Mouse (Mus musculus) embryonic fibroblast, embryonic 13.5 days (primary cell): ENCODE measurements around the gene Chd1.

Experiments
- CTCF ChIP-seq: IDR thresholded peaks from 2 replicates; pipeline ENCODE4 v1.5.1; 2011; ENCODE audit warnings: mild to moderate bottlenecking, control low read depth, low read length, moderate library complexity, borderline replicate concordance; ENCODE audit not compliant: insufficient read depth
- POLR2A ChIP-seq: IDR thresholded peaks from 2 replicates; pipeline ENCODE4 v1.6.1; 2011; ENCODE audit warnings: low read depth, mild to moderate bottlenecking, control low read depth, low read length, moderate library complexity

DNA sequence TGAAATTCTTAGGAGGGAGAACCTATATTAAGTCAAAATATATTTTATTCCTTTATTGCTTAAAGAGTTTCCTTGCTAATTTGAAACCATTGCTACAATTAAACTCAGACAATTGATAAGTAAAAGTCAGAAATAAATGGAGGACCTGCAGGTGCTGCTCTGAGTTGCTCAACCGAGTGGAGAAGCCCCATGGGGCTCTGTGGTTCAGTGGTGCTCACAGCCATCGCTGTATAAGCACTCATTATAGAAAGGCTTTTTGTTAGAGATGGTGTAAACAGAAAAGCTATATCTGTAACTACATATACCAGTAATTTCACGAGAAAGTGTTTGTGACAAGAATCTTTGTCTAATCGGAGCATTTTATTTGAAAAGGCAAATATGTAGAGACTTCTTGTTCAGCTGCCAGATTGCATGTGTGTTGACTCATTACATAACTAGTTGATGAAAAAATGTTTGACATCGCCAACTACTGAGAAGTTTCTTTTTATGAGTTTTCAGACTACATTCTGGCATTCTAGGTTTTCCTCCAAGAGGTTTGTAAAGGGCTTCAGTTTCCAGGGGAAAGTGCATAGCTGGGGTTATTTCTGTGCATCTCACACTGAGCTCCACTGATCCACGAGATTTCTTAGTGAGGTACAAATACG, 64.4 kb downstream of the Chd1 start:
- no peak for TF ChIP-seq CTCF
- TF ChIP-seq POLR2A, result no peak
